Mouse (Mus musculus): ENCODE results near the gene Tex2.

The Tex2 gene

DNA sequence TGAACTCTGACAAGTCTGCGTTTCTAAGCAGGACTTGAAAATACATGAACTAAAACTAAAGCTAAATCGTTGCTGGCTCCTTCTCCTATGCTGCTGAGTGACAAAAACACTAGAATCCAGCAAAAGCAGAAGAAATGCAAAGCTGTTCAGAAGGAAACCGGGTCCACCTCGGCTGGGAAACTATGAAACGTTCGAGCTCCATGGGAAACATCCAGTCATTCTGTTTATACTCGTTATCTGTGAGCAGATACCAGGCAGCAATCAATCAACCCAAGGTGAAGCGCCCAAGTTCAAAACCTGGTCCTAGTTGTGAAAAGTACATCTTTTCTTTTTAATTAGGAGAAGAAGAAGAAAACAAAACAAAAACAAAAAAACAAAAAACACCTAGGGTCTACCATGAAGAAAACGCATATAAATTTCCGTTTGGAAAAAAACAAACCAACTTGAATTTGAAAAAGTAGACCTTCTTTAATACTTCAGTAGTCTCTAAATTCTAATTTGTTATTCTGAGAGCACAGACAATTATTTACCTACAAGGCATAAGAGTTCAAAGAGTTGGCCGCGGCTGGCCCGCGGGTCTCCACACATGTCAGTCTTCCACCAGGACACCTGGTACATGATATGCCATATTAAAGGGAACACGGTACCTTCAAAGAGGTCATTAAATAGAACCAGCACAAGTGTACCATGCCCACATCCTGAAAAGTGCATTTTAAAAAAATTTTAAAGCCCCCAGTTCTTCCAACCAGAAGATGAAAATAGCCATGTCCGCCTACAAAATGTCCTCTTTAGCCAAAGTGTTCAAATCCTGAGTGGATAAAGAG, 127.0 kb downstream of the Tex2 start:
- DNase-seq (ENCODE audit: low read depth, low spot score), result no peak

DNA sequence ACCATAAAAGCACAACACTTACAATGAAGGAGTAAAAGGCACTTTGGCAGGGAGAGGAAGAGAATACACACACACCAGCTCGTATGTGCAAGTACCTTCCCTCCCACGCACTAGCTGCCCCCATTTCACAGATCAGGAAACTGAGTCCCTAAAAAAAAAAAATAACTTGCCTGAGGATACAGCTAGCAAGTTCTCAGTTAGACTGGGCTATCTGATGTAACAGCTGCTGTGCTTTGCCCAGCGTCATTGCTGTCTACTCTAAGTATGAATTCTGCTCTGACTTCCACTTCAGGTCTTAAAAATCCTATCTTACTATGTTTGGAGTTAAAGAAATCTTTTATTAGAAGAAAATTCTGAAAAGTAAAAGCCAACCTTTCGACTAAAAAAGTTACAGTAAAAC, 127.6 kb downstream of the Tex2 start:
- no peak for DNase-seq (ENCODE audit: low read depth, low spot score)

DNA sequence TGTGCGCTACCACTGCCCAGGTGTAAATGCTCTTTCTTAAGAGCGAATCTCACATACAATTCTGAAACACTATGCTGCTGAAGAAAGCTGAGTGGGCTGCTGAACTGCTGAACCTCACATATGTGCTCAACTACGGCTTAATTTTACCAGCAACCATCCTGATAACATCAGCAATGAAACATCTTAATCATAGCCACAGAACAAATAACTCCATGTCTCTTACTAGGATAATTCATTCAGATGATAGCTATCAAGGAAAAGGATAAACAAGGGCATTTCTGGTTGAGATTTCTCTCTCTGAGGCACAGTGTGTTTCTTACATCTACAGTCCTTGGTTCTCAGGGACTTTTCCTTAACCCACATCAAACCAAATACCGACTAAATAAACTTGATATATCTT, 128.3 kb downstream of the Tex2 start:
- no peak for DNase-seq (ENCODE audit: low read depth, low spot score)

DNA sequence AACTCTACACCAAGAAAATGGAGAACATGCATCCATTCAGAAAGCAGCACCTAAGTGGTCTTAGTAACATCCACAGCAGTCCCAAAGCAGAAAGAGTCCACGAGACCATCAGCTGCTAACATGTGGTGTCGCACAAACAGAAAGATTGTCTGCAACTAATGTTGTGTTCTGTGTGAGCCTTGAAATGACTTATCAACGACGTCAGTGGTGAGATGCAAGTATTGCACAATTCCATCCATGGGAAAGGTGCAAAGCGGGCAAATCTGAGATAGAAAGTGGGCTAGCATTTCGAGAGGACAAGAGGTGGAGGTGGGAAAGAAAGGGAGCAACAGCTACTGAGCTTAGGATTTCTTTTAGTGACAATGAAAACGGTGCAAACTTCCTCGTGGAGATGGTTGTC, 130.4 kb downstream of the Tex2 start:
- no peak for DNase-seq (ENCODE audit: low read depth, low spot score)

DNA sequence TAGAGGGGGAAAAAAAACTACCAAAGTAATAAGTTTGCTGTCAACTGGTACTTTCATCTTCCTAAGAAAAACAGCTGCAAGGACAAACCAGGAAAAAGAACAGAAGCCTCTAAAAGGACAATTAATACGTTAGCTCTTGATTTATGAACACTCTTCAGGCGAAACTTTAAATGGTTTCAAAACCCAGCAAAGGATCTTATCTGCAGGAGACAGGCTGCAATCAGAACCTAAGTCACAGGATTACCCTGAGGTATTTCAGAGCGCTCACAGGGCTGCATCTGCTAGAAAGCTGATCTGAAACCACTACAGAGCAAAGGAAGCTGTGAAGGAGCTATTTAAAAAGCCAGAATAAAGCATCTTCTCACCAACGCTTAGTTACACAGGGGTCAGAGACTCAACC, 131.6 kb downstream of the Tex2 start:
- DNase-seq (ENCODE audit: low read depth, low spot score), result no peak

DNA sequence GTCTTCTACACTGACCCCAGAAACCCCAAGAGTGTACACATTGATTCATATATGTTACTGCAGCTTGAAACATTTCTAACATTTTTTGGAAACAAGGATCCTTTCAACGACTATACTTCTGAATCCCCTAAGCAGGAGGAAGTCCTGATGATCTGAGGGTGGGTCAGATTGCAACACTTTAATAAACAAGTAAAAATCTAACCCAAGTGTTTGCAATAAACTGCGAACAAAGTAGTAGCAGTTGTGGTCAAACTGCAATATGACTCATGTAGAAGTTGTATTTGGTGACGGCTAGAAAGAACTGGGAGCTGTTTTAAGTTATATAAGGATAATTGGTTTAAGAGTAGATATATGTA, 132.7 kb downstream of the Tex2 start:
- no peak for DNase-seq (ENCODE audit: low read depth, low spot score)

DNA sequence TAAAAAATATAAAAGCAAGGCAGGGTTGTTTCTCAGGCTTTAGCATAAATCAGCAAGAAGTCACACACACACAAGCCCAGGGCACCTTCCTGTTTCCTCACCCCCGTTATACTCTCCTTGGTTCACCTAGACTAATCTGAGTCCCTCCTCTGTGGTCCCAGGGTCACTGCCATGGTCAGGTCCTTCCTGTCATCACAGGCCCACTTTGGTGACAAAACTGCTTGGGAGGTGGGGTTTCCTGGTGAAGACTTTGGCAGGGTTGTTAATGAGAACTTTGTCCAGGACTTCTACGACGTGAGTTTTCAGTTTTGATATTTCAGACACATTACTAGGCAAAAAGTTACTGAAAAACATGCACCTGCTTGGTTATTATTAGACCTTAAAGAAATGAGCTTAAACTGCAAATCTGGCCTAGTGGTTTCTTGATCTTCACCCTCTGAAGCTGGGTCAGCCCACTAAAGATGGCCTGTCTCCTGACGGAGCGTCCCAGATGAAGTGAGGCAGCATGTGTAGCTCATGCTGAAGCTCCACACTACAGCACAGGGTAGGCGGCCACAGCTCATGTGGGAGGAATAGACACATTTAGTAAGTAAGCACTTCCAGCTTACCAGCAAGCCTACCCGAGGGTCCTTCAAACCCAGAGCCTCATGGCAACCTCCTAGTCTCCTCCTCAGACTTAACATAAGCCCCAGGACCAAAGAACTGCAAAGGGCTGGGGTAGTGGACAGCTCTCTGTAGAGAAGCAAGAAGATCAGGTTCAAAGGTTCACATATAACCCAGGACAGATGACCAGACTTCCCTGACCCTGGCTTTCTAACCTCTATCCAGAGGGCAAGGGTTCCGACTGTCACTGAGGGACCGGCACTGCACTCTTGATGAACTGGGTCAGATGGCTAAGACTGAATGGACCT, 133.3 kb downstream of the Tex2 start:
- DNase-seq (ENCODE audit: low read depth, low spot score), result no peak

DNA sequence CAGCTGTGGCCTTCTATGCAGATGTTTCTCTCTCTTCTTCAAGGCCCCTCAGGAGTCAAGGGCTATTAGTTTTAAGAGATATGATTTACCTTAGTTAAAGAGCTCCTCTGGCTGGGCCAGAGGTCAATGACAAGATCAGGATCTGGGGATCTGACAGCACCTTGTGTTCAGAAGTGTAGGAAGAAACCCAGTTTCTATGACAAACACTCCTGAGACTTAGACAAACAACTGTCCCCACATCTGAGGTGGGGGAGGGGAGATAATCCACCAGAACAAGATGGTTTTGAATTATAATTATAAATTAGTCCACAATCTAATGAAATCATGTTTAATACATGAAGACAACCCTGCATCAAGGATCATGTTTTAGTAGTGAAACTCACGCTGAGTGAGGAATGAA, 134.5 kb downstream of the Tex2 start:
- DNase-seq (ENCODE audit: low read depth, low spot score), result no peak

DNA sequence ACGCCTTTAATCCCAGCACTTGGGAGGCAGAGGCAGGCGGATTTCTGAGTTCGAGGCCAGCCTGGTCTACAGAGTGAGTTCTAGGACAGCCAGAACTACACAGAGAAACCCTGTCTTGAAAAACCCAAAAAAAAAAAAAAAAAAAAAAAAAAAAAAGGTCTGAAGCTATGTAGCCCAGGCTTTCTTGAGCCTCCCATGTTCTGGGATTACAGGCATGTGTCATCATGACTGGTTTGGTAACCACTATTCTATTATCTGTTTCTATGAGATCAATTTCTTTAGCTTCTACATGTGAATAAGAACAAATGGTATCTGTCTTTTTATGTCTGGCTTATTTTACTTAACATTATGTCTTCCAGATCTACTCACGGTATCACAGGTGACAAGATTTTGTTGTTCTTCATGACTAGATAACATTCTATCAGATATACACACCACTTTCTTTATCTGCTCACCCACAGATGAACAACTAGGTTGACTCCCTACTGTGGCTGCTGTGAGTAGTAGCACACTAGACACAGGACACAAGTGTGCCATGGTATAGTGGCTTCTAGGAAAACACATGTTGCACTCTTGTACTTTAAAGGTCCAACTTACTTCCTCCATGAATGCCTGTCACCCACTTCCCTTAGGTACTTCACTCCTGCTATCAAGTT, 135.6 kb downstream of the Tex2 start:
- DNase-seq (ENCODE audit: low read depth, low spot score), result no peak

DNA sequence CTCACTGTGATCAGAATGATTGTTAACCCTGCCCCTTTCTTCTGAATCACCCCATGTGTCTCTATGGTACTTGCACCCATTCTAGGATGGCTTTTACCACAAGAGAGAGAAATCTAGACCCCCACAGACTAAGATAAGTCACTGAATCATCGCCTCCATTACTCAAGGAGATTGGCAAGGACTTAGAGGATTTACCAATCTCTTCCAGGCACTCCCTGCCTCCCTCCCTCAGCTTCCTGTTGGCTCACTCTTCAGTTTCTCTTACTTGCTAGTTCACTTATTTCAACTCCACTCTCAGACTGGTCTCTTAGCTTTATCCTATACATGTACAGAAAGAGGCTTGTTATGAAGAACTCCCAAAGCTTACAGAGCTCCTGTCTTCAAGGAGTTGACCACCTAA, 137.9 kb downstream of the Tex2 start:
- no peak for DNase-seq (ENCODE audit: low read depth, low spot score)

DNA sequence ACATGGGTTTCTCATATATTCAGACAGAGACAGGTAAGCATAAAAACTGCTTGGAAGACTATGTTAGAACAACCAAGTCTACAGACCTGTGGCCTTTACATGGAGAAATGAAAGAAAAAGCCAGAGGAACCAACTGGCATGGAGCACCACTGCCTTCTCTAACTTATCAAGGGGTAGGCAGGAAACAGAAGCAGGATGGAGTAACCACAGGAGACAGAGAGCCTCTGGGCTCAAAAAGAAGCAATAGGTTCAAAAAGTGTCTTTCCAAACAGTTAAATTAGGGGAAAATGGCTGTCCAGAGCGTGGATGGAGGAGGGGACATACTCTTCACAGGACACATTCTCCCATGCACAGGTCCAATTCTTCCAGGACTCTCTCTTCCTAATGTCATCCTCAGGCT, 141.6 kb downstream of the Tex2 start:
- DNase-seq (ENCODE audit: low read depth, low spot score), result no peak

DNA sequence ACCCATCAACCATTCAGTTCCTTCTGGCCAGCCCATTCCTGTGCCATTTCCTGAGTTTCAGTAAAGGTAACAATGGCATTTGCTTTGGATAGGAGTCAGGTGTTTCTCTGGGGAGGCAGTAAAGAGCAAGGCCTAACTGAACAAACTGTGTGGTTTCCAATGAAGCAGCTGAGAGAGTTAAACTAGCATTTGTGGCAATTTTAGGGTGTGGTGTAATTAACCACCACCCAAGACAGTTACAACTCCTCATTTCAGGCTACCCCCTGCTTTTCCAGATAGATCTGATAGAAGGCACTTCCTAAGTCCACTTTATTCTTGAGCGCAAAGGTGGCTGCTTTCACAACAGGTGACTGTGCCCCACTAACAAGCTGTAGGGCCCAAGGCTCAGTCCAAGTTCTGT, 144.7 kb downstream of the Tex2 start:
- DNase-seq (ENCODE audit: low read depth, low spot score), result no peak

DNA sequence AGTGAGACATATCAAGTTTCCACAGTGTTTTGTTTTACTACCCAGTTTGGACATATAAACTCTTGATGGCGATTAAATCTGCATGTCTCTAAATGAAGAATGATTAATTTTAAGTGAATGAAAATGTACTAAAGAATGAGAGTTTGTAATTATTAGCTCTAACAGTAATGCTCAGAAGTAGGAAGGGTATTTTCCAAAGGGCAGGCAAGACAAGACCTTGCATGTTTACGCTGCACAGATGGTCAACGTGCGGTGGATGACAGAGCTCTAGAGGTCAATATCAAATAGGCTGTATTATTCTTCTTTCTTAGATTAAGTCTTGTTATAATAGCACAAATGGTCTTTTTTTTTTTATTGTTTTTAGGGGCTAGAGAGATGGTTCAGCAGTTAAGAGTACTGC, 147.3 kb downstream of the Tex2 start:
- no peak for DNase-seq (ENCODE audit: low read depth, low spot score)

DNA sequence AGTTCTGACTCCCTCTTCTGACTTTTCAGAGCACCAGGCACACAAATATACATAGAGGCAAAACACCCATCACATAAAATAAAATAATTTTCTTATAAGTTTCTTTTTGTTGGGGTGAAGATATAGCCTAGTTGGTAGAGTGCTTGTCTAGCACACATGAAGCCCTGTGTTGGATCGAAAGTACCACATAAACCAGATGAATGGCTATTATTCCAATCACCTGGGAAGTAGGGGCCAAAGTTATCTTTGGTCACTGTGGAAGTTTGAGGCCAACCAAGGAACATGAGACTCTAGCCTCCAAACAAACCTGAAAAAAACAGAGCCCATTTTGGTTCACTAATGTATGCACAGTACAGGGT, 147.7 kb downstream of the Tex2 start:
- no peak for DNase-seq (ENCODE audit: low read depth, low spot score)

DNA sequence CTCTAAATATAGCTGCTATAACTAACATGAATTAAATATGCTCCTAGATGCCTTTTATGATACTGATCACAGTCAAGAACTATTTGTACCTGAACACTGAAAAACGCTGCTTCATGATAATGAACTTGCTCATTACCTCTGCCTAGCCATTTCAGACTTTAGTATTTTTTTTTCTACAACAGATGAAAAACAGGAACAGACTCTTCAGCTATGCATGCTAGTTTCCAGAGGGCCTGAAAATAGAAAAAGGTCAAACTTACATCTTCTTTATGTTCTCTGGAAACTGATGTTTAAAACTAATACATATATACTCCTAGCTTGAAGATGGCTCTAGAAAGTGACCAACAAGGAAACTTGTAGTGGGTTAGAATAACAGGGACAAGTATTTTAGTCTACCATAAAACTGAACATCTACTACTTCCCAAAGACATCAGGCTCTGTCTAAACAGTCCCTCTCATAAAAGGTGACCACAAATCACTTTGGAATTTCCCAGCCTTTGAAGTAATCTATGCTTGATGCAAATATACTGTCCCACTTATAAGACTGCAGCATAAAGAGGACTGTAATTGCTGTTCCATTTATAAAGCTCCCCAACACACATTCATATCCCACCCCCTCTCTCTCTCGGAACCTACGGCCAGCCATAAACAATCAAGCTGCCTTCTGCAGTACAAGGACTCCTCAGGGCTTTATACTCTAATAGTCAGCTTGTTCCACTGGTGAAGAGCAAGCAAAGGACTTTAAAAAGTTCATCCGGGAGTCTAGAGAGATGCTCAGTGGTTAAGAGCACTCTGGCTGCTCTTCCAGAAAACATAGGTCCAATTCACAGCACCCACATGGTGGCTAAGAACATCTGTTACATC, 148.3 kb downstream of the Tex2 start:
- no peak for DNase-seq (ENCODE audit: low read depth, low spot score)

DNA sequence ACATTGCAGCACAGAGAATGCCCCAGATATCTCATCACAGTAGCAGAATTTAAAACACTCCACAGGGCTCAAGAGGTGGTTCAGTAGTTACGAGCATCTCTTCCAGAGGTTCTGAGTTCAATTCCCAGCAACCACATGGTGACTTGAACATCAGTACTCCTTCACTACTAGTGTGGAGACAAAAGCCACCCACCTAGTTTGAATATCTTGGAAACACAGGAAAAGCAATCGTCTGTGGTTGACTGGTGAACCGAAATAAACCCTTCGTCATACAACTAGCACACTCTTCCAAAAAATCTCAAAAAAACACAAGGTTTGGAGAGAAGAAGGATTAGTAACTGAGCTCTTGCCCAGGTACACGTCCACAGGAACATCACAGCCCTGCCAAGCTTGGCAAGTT, 149.4 kb downstream of the Tex2 start:
- DNase-seq (ENCODE audit: low read depth, low spot score), result no peak

DNA sequence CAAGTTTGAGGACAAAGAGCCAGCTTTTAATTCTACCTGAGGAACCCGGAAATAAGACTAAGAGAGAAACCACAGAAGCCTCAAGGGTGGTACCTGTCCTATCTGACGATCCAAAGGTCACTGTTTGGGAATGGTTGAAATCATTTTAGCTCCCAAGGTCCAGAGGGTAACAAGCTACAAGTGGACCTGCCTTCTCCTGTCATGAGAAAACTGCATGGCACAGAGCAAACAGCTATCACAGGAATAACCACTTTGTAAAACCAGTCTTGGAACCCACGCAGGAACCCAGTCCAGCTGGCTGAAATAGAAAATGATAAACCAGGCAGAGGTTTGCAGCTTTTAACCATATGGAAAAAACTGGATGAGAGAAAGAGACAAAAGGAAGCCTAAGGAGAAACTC, 150.9 kb downstream of the Tex2 start:
- no peak for DNase-seq (ENCODE audit: low read depth, low spot score)

DNA sequence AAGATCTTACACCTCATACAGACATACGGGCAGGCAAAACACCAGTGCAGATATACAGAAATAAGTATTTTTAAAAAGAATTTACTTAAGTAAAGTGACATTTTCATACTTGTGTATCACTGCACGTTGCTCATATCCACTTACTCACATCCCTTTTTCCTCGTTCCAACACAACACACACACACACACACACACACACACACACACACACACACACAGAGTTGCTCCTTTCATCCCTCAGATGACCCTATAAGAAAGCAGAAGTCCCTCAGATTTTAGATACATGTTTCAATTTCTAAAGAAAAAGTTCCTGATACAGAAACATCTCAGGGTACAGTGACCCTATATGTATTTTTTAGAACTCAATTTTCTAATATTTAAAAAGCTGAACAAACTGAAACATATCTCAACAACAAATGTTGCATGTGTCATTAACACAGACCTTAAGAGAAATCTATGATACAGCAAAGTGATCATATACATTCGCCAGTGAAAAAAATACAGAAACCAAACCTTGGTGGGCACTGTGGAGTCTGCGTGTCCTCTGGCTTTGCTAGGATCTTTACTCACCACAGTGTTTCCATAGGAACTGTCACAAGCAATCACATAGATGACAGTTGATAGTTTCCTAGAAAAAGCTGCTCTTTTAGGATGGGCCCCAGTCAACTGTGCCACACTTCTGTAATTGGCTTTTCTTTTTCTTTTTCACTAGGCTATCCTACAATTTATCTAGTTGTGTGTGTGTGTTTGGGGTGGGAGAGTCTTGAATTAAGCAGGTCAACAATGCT, 151.9 kb downstream of the Tex2 start:
- no peak for DNase-seq (ENCODE audit: low read depth, low spot score)

DNA sequence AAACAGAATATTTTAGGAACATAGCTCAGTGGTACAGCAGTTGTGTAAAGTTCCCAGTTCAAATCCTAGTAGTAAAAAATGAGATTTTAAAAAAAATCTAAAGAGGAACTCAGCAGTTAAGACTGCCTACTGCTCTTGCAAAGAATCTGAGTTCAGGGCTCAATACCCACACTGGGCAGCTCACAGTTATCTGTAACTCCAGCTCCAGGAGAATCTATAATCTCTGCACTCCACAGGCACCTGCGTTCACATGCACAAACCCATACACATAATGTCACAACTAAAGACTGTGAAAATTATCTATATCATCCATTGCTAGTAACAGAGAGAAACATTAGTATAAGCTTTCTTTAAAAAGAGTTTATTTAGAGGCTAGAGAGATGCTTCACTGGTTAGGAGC, 152.6 kb downstream of the Tex2 start:
- no peak for DNase-seq (ENCODE audit: low read depth, low spot score)

DNA sequence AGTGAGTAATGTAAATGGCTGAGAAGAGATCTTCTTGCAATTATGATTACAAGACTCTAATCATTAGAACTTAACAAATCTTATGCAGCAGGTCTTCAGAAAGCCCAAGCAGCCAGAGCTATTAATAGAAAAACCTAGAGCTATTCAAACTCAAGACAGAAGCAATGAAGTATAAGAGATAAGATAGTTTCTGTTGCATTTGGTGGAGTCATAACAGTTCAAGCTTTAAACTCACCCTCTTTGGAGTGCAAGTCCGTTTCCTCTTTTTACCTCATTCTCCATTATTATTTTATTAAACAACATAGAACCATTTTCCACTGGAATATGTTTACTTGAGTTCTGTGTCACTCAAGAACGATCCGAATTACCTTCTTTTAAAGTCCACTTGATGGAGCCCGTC, 154.7 kb downstream of the Tex2 start:
- no peak for DNase-seq (ENCODE audit: low read depth, low spot score)

All from WW6 (cell line).